Mouse (Mus musculus) heart, embryonic 15.5 days (tissue): Measurements from ENCODE around the gene Megf11. TPM values are rescaled to one million over a fixed set of nuclear protein-coding genes. Genes with fewer than 3 reads are reported as not detected.

Source experiments
- ATAC-seq: fragments of 200-750 bp; cut with Nextera tagmentation; replicated peaks from 2 replicates; pipeline ENCODE4 v1.8.0; 2017; ENCODE audit warnings: low read depth, moderate TSS enrichment; ENCODE audit not compliant: insufficient number of reproducible peaks, insufficient read depth, low FRiP score
- H3K27ac ChIP-seq: fragments of 300-500 bp; sonication (generic); 2 replicates; pipeline ENCODE4 v1.5.1; 2015; ENCODE audit warnings: mild to moderate bottlenecking, inconsistent platforms
- H3K27me3 ChIP-seq: fragments of 300-500 bp; sonication (generic); 2 replicates; pipeline ENCODE4 v1.6.1; 2015; ENCODE audit warnings: inconsistent platforms
- H3K36me3 ChIP-seq: fragments of 300-500 bp; sonication (generic); 2 replicates; pipeline ENCODE4 v1.6.1; 2015; ENCODE audit warnings: mild to moderate bottlenecking, inconsistent platforms
- H3K4me1 ChIP-seq: fragments of 300-500 bp; sonication (generic); replicated peaks from 2 replicates; pipeline ENCODE4 v1.6.1; 2015; ENCODE audit warnings: inconsistent platforms
- H3K4me2 ChIP-seq: fragments of 300-500 bp; sonication (generic); 2 replicates; pipeline ENCODE4 v1.6.1; 2015; ENCODE audit warnings: inconsistent platforms, mild to moderate bottlenecking, moderate library complexity
- H3K4me3 ChIP-seq: fragments of 300-500 bp; sonication (generic); 2 replicates; pipeline ENCODE4 v1.5.1; 2015; ENCODE audit warnings: mild to moderate bottlenecking, inconsistent platforms
- H3K9ac ChIP-seq: fragments of 300-500 bp; sonication (generic); 2 replicates; pipeline ENCODE4 v1.6.1; 2015; ENCODE audit warnings: mild to moderate bottlenecking, inconsistent platforms
- H3K9me3 ChIP-seq: fragments of 300-500 bp; sonication (generic); replicated peaks from 2 replicates; pipeline ENCODE4 v1.6.1; 2016; ENCODE audit warnings: inconsistent platforms
- WGBS: fragments of 180-500 bp; shearing (Covaris S2); methylation state at CpG from one replicate; pipeline ENCODE4 v1.1.7; 2015; ENCODE audit warnings: mixed read lengths; 5-methylcytosine and 5-hydroxymethylcytosine counted together
- polyA plus RNA-seq: library from polyadenylated mRNA; unstranded; fragments of >200 nt; fragmentation: Nextera tagmentation; extraction: Ambion mirVana; gene quantifications from 2 replicates; pipeline ENCODE4 v1.2.1, GENCODE M21; 2015

Megf11 gene
- polyA plus RNA-seq, 1 experiment from 2014 or later, result 0.63 TPM

DNA sequence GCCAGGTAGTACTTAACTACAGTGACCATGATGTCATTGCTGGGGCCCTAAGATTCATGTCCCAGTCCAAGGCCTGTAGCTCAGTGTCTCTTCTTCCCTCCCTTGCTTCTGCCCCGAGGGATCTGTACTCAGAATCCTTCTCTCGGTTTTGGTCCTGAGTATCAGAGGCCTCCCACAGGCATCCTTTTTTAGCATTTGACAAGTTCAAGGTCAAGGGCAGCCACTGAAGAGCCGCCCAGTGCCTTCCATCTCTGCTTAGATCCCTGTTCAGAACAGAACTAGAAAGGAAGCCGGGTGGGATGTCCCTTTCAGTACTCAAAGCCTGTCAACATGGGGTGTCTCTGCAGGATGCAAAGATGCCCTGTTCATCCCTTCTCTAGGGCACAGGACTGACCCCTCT is 185.0 kb downstream of the Megf11 start:
- Histone ChIP-seq H3K27me3 (no peaks in the 10 kb centered on the region; the same call in 1 of the 2 replicates), H3K9ac (no peak overlapping the region), H3K36me3 (no peaks in the 10 kb centered on the region), H3K27ac (no peak overlapping the region), H3K4me1 (peaks cover 14% of the 10 kb centered on the region), H3K9me3 (no peaks in the 10 kb centered on the region), H3K4me3 (no peak overlapping the region), H3K4me2 (no peak overlapping the region)
- no peak for ATAC-seq
- 41% methylated on average over 4 of the region's 4 CpGs for WGBS

DNA sequence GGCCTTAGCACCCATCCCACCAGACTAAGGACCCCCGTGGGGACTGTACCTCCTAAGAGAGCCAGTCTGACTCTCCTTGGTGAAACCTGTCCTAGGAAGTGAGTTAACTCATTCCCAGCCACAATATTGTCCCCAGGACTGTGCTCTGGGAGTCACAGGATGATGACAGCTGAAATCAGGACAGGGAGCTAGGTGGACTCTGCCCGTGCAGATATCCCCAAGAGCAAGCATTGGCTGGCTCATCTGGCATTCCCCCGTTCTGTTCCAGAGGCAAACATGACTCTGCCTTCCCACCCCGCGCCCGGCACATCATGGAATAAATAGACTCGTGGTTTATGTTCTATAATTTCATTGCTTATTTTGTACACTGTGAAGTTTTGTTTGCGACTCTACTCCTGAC is 185.7 kb downstream of the Megf11 start:
- Histone ChIP-seq H3K27ac (no peak overlapping the region), H3K27me3 (no peaks in the 10 kb centered on the region; the same call in 1 of the 2 replicates), H3K4me2 (no peak overlapping the region), H3K4me3 (no peak overlapping the region), H3K36me3 (no peaks in the 10 kb centered on the region), H3K9me3 (no peaks in the 10 kb centered on the region), H3K4me1 (peaks cover 14% of the 10 kb centered on the region), H3K9ac (no peak overlapping the region)
- 85% methylated on average over 8 of the region's 8 CpGs for WGBS
- no peak for ATAC-seq

DNA sequence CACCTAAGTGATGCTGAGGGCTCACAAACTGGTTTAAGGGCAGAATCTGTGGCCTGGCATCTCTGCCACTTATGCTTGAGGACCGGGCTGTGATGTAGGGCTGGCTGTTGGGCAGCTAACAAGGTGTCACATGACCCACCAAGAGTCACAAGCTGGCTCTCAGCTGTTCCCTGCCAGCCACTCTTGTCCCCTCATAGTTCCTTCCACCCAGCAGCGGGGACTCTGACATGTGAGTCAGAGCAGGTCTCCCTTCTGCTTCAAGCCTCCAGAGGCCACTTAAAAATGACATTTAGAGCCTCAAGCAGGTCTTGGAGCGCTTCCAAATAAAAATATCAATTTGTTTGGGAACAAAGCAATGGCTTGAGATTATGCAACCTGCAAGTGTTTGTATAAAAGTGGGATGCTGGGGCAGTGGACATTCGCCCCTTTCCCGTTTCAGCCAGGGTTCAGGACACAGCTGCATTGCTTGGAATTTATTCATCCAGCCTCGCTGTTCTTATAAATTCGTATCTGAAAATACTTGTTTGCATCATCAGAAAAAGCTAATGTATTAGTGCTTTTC is 187.3 kb downstream of the Megf11 start:
- Histone ChIP-seq H3K27me3 (no peaks in the 10 kb centered on the region; the same call in 1 of the 2 replicates), H3K4me2 (no peak overlapping the region), H3K9me3 (no peaks in the 10 kb centered on the region), H3K27ac (no peak overlapping the region), H3K36me3 (no peaks in the 10 kb centered on the region), H3K4me1 (peaks cover 18% of the 10 kb centered on the region), H3K4me3 (no peak overlapping the region), H3K9ac (no peak overlapping the region)
- WGBS, result 53% methylated on average over 7 of the region's 7 CpGs
- peak; percentile 79 for ATAC-seq

DNA sequence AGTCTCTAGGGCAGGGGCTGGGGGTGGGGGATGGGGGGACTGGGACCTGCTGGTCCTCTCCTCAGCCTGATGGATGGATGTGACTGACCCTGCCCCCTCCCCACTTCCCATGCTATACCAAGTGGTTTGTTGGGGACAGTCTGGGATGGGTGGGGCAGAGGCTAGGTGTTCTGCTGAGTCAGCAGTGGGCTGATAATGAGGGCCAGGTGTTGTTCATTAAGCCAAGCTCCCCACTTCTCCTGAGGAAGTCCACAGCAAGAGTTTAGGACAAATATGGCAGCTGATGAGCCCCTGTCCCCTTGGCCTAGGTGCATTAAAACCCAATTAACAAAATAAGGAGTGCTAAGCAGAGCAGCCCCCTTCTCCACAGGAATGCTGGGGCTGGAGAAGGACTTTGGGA is 190.2 kb downstream of the Megf11 start:
- H3K4me3 ChIP-seq, result no peak overlapping the region
- no peak for ATAC-seq
- no peaks in the 10 kb centered on the region; the same call in 1 of the 2 replicates for H3K27me3 ChIP-seq
- H3K36me3 ChIP-seq, result no peaks in the 10 kb centered on the region
- no peak overlapping the region for H3K9ac ChIP-seq
- H3K9me3 ChIP-seq, result no peaks in the 10 kb centered on the region
- H3K4me1 ChIP-seq, result peaks cover 18% of the 10 kb centered on the region
- H3K4me2 ChIP-seq, result no peak overlapping the region
- no peak overlapping the region for H3K27ac ChIP-seq

DNA sequence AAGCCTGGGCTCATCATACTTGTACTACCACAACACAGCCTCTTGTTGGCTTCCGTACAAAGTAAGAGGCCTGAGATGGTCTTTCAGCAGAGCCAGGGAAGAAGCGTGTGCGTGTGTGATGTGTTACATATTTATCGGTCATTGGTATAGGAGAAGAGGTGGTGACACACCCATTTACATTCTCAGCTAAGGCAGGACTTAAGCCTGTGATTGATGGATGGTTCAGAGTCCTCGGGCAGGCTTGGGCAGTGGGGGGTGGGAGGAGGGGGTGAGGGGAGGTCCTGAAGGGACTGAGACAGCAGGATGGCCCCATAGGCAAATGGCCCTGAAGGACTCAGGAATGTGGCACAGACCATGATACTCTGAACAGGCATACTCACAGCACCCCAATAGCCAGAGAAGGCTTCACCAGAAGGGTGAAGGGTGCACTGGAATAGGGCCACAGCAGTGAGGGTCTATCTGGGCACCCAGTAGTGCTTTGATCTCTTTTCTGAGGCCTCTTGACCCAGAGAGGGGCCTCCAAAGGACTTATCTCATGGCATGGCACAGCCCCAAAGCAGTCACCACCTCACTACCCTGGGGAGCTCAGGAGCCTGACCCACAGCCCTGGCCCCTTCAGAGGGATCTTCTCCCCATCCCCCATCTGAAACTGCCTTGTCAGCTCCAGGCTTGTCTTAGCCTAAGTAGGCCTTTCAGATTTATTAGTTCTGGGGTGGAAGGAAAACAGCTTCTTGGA is 190.9 kb downstream of the Megf11 start:
- WGBS, result 59% methylated on average over 5 of the region's 5 CpGs
- no peak for ATAC-seq
- H3K9ac ChIP-seq, result no peak overlapping the region

DNA sequence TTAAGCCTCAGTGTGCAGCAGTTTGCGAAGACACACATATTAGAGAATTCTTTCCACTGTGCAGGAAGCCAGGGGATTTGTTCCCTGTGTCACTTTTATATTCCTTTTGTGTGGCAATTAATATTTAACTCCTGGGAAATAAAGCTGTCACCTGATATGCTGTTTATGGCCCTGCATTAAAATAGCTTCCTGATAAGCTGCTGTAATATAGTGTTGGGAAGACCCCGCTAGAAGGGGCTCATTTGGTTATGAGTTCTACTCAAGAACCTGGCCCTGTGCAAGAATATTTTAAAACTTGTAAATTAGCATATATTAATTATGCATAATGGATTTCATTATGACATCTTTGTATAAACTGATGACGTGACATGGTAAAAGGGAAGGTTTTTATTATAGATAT is 191.7 kb downstream of the Megf11 start:
- H3K4me3 ChIP-seq, result no peak overlapping the region
- H3K4me2 ChIP-seq, result no peak overlapping the region
- no peaks in the 10 kb centered on the region for H3K27me3 ChIP-seq
- H3K4me1 ChIP-seq, result peaks cover 14% of the 10 kb centered on the region
- no peaks in the 10 kb centered on the region for H3K36me3 ChIP-seq
- no peak overlapping the region for H3K9ac ChIP-seq
- 78% methylated on average over 3 of the region's 3 CpGs for WGBS
- ATAC-seq, result no peak
- H3K27ac ChIP-seq, result no peak overlapping the region
- no peaks in the 10 kb centered on the region for H3K9me3 ChIP-seq

More for the DNA sequence above, 190.9 kb downstream of the Megf11 start:
- H3K27me3 ChIP-seq, result no peaks in the 10 kb centered on the region
- H3K27ac ChIP-seq, result no peak overlapping the region
- no peaks in the 10 kb centered on the region for H3K9me3 ChIP-seq
- H3K36me3 ChIP-seq, result no peaks in the 10 kb centered on the region
- H3K4me2 ChIP-seq, result no peak overlapping the region
- H3K4me3 ChIP-seq, result no peak overlapping the region
- peaks cover 18% of the 10 kb centered on the region for H3K4me1 ChIP-seq

DNA sequence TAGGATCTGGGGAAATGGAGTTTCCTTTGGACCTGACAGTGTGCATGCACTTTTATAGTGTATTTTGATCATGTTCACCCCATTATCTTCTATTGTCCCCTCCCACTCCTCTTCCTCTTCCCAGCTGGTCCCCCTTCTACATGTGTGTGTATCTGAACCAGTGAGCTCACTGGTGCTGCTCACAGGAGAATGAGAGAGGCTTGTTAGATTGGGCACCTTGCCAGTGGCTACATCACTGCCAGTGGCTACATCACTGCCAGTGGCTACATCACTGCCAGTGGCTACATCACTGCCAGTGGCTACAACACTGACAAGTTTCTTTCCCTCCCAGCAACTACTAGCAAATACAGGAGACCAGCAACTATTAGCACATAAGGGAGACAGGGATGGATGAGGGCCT is 192.6 kb downstream of the Megf11 start:
- Histone ChIP-seq H3K9ac (no peak overlapping the region), H3K27me3 (no peaks in the 10 kb centered on the region)
- ATAC-seq, result no peak

DNA sequence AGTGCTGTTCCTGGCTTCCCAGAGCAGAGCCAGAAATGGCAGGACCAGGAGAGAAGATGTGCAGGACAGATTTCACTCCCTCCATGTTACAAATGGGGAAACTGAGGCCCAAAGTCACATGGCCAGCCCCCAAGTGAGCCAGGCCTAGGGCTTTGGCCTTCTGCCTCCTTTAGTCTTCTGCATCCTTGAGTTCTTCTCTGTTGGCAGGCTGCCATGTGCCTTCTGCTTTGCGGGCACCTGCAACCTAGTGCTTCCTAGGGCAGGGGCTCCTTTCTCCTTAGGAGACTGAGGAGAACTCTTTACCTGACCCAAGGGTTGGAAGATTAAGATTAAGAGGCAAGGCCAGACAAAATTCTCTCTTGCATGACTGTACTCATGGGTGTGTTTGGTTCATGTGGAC is 193.9 kb downstream of the Megf11 start:
- no peak overlapping the region for H3K4me3 ChIP-seq
- ATAC-seq, result no peak
- H3K4me2 ChIP-seq, result no peak overlapping the region
- no peaks in the 10 kb centered on the region for H3K9me3 ChIP-seq
- no peaks in the 10 kb centered on the region for H3K36me3 ChIP-seq
- peaks cover 4% of the 10 kb centered on the region; the same call in 1 of the 2 replicates for H3K4me1 ChIP-seq
- 67% methylated on average over 1 of the region's 1 CpGs for WGBS
- H3K9ac ChIP-seq, result no peak overlapping the region
- no peak overlapping the region for H3K27ac ChIP-seq
- no peaks in the 10 kb centered on the region for H3K27me3 ChIP-seq

More for the DNA sequence above, 192.6 kb downstream of the Megf11 start:
- H3K4me1 ChIP-seq, result peaks cover 7% of the 10 kb centered on the region
- no peaks in the 10 kb centered on the region for H3K9me3 ChIP-seq
- no peak overlapping the region for H3K4me3 ChIP-seq
- no peak overlapping the region for H3K4me2 ChIP-seq
- no peaks in the 10 kb centered on the region for H3K36me3 ChIP-seq
- H3K27ac ChIP-seq, result no peak overlapping the region

DNA sequence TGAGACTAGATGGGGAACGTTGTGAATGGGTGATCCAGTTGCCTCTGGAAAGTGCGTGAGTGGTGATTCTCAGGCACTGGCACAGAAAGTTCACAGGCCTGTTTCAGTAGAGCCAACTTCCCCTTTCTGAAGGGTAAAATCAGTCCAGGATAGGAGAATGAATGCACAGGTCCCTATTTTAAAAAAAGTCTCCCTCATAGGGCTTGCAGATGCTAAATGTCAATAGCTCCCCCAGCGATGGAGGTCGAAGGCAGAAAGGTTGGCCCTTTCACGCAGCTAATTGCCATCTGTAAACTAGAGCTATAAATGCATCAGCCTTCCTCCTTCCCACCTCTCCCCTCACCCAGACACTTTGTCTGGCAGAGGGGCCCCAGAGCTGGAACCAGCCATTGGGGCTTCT is 200.9 kb downstream of the Megf11 start:
- no peak overlapping the region for H3K9ac ChIP-seq
- no peak overlapping the region for H3K4me2 ChIP-seq
- no peaks in the 10 kb centered on the region for H3K36me3 ChIP-seq
- H3K27ac ChIP-seq, result no peak overlapping the region
- H3K27me3 ChIP-seq, result no peaks in the 10 kb centered on the region
- H3K4me1 ChIP-seq, result no peaks in the 10 kb centered on the region
- WGBS, result 71% methylated on average over 5 of the region's 5 CpGs
- H3K9me3 ChIP-seq, result no peaks in the 10 kb centered on the region
- no peak for ATAC-seq
- no peak overlapping the region for H3K4me3 ChIP-seq

DNA sequence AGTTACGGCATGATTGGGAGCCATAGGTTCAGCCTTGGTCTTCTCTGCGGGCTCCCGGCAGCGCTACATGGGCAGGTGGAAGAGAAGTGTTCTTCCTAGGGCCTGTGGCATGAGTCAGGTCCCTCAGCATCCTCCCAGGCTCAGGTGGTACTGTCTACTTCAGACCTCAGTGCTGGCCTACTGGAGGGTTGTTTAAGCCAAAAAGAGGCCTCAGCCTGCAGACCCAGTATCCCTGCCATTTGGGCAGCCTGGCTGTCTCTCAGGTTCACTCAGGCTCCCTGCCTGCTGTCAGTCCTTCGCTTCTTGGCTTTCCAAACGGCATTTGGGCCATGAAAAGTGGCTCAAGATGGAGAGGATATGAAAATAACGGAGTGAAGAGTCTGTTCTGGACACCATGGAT is 202.6 kb downstream of the Megf11 start:
- Histone ChIP-seq H3K4me2 (no peak overlapping the region), H3K36me3 (no peaks in the 10 kb centered on the region), H3K9ac (no peak overlapping the region), H3K4me1 (no peaks in the 10 kb centered on the region), H3K4me3 (no peak overlapping the region), H3K27me3 (no peaks in the 10 kb centered on the region; the same call in 1 of the 2 replicates), H3K9me3 (no peaks in the 10 kb centered on the region), H3K27ac (no peak overlapping the region)
- no peak for ATAC-seq
- 77% methylated on average over 7 of the region's 7 CpGs for WGBS

DNA sequence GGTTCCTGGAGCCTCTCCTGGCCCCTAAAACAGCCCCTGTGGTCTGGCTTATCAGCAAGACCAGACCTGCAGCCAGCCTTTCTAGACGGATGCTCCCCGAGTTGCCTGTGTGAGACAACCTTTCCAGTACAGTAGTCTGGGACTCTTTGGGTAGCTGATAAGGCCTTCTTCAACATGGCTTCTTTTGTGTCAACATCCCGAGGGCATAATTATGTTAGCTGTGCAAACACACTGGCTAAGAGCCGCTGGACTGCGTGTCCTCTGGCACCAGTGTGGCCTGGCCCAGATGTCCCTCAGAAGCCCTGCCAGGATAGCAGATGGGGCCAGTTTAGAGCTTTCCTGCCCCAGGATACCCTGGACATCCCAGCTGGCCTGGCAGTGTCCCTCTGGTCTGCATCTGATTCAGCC is 205.2 kb downstream of the Megf11 start:
- Histone ChIP-seq H3K9me3 (no peaks in the 10 kb centered on the region), H3K36me3 (no peaks in the 10 kb centered on the region), H3K4me2 (no peak overlapping the region), H3K4me1 (no peaks in the 10 kb centered on the region), H3K27ac (no peak overlapping the region), H3K9ac (no peak overlapping the region), H3K27me3 (no peaks in the 10 kb centered on the region; the same call in 1 of the 2 replicates), H3K4me3 (no peak overlapping the region)
- peak; percentile 43; the same call in 1 of the 2 replicates for ATAC-seq
- 34% methylated on average over 5 of the region's 5 CpGs for WGBS

DNA sequence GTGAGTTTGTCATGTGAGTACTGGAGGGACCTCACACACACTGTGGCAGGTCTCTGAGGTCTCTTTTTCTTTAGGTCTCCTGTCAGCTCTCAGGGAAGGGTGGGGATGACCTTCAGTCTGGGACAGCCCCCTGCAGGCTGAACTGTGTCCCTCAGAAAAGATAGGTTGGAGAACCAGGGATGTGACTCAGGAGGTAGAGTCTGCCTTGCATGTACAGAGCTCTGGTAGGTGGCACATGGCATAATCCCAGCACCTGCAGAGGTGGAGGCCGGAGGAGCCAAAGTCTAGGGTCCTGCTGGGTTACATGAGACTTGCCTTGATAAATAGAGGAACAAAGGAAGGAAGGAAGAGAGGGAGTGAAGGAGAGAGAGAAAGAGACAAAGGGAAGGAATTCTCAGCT is 206.0 kb downstream of the Megf11 start:
- ATAC-seq, result no peak
- H3K4me3 ChIP-seq, result no peak overlapping the region
- H3K9ac ChIP-seq, result no peak overlapping the region
- H3K9me3 ChIP-seq, result no peaks in the 10 kb centered on the region
- H3K27ac ChIP-seq, result no peak overlapping the region
- no peaks in the 10 kb centered on the region; the same call in 1 of the 2 replicates for H3K27me3 ChIP-seq
- H3K36me3 ChIP-seq, result no peaks in the 10 kb centered on the region
- 70% methylated on average over 1 of the region's 1 CpGs for WGBS
- no peak overlapping the region for H3K4me2 ChIP-seq
- no peaks in the 10 kb centered on the region for H3K4me1 ChIP-seq
